Mouse (Mus musculus): ENCODE measurements around the gene Ush2a. TPM values are rescaled to one million over a fixed set of nuclear protein-coding genes. Genes with fewer than 3 reads are reported as not detected.

Ush2a gene
- polyA plus RNA-seq, 1 experiment from 2014 or later = 0.14 TPM

DNA sequence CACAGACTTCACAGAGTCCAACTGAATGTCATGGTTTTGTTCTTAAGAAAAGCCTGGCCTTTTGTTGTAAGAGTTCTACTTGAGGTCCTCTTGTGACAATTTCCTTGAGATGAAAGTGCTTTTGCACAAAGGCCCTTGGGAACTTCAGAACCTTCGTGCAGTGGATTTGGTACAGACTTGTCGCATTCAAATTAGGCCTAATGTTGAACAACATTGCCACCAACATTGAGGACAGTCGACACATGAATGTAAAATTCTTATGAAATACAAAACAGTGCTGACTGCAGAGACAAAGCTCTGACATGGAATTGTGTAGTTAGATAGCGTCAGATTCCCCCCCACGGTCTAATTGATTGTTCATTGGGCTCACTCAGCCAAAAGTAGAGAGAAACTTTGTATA, 243.1 kb downstream of the Ush2a start:
- Histone ChIP-seq H3K4me2 (replicated peaks) (no peak overlapping the region), H3K4me1 (no peaks in the 10 kb centered on the region), H3K27ac (no peak overlapping the region), H3K27me3 (replicated peaks) (no peaks in the 10 kb centered on the region), H3K9ac (no peak overlapping the region), H3K36me3 (no peaks in the 10 kb centered on the region), H3K9me3 (no peaks in the 10 kb centered on the region), H3K4me3 (no peak overlapping the region)
- 84% methylated on average over 5 of the region's 5 CpGs for WGBS
- ATAC-seq (ENCODE audit: low FRiP score, low read depth) = no peak

DNA sequence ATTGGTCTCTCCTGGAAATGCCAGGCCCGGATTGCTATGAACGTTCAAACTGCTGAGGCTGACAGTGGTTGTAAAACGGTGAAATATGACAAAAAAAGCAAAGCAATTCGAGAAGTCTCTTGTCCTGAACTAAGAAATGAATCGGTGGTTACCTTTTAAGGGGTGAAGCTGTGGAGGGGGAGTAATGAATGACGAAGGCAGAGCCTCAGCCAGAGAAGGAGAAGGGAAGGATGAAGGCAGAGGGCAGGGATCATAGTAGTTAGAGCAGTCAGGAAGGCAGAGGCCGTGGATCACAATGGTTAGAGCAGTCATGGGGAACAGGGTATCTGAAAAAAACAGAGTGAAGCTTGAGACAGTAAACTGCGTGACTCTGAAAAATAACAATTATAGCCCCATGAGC, 257.0 kb downstream of the Ush2a start:
- no peaks in the 10 kb centered on the region for H3K27me3 ChIP-seq (replicated peaks)
- H3K4me2 ChIP-seq (replicated peaks) = no peak overlapping the region
- no peak overlapping the region for H3K4me3 ChIP-seq
- H3K9ac ChIP-seq = no peak overlapping the region
- H3K27ac ChIP-seq = no peak overlapping the region
- 78% methylated on average over 8 of the region's 8 CpGs for WGBS
- H3K4me1 ChIP-seq = no peaks in the 10 kb centered on the region
- no peaks in the 10 kb centered on the region for H3K36me3 ChIP-seq
- ATAC-seq (ENCODE audit: low FRiP score, low read depth) = no peak
- H3K9me3 ChIP-seq = no peaks in the 10 kb centered on the region

DNA sequence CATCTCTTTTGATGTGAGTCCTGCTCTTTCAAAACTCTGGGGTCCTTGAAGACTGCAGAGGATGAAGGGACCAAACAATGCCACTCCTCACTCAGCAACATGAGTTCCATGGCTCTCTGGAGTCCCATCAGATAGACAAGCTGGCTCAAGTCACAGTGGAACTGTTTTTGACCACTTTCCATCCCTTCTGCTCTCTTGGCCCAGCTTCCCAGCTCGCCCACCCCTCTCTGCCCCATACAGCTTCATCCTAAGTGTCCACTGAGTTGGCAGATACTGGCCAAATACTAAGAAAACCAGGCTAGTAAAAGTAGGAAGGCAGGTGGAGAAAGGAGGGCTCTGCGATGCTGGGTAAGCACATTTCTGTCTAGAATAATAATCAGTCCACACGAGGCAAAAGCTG, 265.6 kb downstream of the Ush2a start:
- no peak overlapping the region for H3K4me2 ChIP-seq (replicated peaks)
- ATAC-seq (ENCODE audit: low FRiP score, low read depth) = no peak
- no peaks in the 10 kb centered on the region for H3K4me1 ChIP-seq
- H3K9ac ChIP-seq = no peak overlapping the region
- H3K9me3 ChIP-seq = no peaks in the 10 kb centered on the region
- H3K4me3 ChIP-seq = no peak overlapping the region
- H3K27me3 ChIP-seq (replicated peaks) = no peaks in the 10 kb centered on the region
- no peak overlapping the region for H3K27ac ChIP-seq
- 73% methylated on average over 3 of the region's 3 CpGs for WGBS
- no peaks in the 10 kb centered on the region for H3K36me3 ChIP-seq

DNA sequence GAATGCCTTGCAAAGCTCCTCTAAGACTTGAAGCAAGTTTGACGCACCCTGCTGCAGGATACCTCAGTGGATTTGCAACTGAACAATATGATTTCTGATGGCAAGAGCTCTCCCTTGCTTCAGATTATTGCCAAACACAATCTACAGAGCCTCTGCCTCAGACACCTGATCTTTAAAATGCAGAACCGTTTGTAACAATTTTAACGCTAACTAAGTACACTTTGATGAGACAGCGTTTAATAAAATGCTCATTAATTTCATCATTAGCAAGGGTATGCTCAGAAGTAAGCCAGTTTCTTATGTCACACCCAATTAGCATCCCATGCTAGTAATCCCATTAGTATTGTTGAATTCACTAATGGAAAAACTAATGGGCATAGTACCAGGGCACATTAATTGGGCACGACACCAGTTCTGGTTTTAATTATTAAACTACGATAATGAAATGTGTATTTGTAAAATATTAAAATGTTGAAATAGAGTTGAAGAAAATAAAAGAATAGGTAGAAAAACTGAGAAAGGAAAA, 267.8 kb downstream of the Ush2a start:
- no peaks in the 10 kb centered on the region for H3K36me3 ChIP-seq
- ATAC-seq (ENCODE audit: low FRiP score, low read depth) = no peak
- no peak overlapping the region for H3K4me3 ChIP-seq
- WGBS = 88% methylated on average over 6 of the region's 6 CpGs
- H3K4me2 ChIP-seq (replicated peaks) = no peak overlapping the region
- no peak overlapping the region for H3K27ac ChIP-seq
- H3K27me3 ChIP-seq (replicated peaks) = no peaks in the 10 kb centered on the region
- H3K4me1 ChIP-seq = no peaks in the 10 kb centered on the region
- no peaks in the 10 kb centered on the region for H3K9me3 ChIP-seq
- no peak overlapping the region for H3K9ac ChIP-seq

DNA sequence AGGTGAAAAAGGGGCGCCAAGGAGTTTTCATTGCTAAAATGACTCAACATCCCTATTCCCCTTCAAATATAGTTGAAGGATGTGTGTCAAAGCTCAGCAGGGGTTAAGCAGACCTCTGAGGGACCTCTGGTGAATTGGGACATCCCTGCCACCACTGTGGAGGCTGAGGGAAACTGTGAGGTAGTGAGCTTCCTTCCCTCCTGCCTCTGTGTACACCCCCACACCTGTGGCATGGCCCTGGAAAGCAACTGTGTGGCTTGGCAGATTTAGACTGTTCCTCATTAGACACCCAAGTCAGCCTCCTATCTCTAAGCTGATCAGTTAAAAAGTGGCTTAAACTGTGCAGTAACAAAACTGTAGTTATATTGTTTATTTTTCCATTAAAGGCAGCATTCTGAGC, 275.2 kb downstream of the Ush2a start:
- H3K4me1 ChIP-seq = no peaks in the 10 kb centered on the region

DNA sequence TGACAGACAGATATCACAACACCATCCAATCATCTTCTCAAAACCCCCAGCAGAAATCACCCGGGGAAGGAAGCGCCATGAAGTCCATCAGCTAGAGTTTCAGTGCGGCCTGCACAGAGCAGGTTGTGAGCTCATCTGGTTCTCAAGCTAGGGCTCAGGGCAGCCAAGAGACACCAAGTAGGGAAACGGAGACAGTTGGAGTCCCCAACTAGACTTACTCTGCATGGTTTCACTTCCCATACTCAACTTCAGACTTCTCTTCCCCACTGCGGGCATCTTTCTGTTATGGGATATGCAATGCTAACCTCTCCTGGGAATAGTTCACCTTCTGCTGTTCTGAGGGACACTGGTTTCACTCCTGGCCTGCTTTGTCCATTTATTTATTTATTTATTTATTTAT, 277.8 kb downstream of the Ush2a start:
- Histone ChIP-seq H3K9me3 (no peaks in the 10 kb centered on the region), H3K4me1 (no peaks in the 10 kb centered on the region), H3K4me2 (replicated peaks) (no peak overlapping the region), H3K9ac (no peak overlapping the region), H3K27me3 (replicated peaks) (no peaks in the 10 kb centered on the region), H3K4me3 (no peak overlapping the region), H3K27ac (no peak overlapping the region), H3K36me3 (no peaks in the 10 kb centered on the region)
- ATAC-seq (ENCODE audit: low FRiP score, low read depth) = no peak
- 96% methylated on average over 5 of the region's 5 CpGs for WGBS

More for the DNA sequence above, 275.2 kb downstream of the Ush2a start:
- Histone ChIP-seq H3K27me3 (replicated peaks) (no peaks in the 10 kb centered on the region), H3K36me3 (no peaks in the 10 kb centered on the region), H3K27ac (no peak overlapping the region), H3K9me3 (no peaks in the 10 kb centered on the region), H3K4me3 (no peak overlapping the region), H3K4me2 (replicated peaks) (no peak overlapping the region), H3K9ac (no peak overlapping the region)
- ATAC-seq (ENCODE audit: low FRiP score, low read depth) = no peak
- 83% methylated on average over 1 of the region's 1 CpGs for WGBS

DNA sequence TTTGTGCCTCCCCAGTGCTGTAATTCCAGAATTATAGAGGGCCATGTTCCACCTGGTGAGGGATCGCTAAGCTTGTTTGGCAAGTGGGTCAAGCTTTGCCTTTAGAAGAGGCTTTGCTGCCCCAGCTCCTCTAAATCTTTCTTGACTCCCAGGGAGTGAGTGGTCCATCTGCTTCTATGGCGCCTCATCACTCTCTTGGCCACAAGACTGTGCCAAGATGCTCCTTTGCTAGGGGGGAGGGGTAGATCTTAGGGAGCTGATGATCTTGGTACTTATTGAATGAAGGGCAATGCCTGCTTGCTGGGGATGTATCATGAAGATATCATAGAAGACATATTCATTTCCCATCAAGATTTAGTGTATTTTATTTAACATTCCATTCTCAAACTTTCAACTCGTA, 279.7 kb downstream of the Ush2a start:
- Histone ChIP-seq H3K4me2 (replicated peaks) (no peak overlapping the region), H3K4me3 (no peak overlapping the region), H3K4me1 (no peaks in the 10 kb centered on the region), H3K36me3 (no peaks in the 10 kb centered on the region), H3K27me3 (replicated peaks) (no peaks in the 10 kb centered on the region), H3K9me3 (no peaks in the 10 kb centered on the region), H3K9ac (no peak overlapping the region), H3K27ac (no peak overlapping the region)
- no peak for ATAC-seq (ENCODE audit: low FRiP score, low read depth)
- 95% methylated on average over 3 of the region's 3 CpGs for WGBS

DNA sequence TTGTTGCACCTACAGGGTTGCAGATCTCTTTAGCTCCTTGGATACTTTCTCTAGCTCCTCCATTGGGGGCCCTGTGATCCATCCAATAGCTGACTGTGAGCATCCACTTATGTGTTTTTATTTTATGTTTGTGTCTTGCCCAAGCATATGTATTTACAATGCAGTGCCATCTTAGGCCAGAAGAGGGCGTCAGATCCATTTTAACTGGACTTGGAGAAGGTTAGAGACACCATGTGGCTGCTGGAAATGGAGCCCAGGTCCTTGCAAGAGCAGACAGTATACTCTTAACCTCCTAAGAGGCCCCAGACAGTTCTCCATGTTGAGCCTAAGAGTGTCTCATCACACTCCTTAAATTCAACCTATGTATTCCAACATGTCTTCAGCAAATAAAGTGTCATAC, 281.5 kb downstream of the Ush2a start:
- no peak overlapping the region for H3K4me3 ChIP-seq
- no peaks in the 10 kb centered on the region for H3K36me3 ChIP-seq
- no peak overlapping the region for H3K9ac ChIP-seq
- H3K4me1 ChIP-seq = no peaks in the 10 kb centered on the region
- no peak overlapping the region for H3K27ac ChIP-seq
- H3K27me3 ChIP-seq (replicated peaks) = no peaks in the 10 kb centered on the region
- WGBS = 27% methylated on average over 1 of the region's 1 CpGs
- no peak overlapping the region for H3K4me2 ChIP-seq (replicated peaks)
- H3K9me3 ChIP-seq = no peaks in the 10 kb centered on the region
- ATAC-seq (ENCODE audit: low FRiP score, low read depth) = no peak

DNA sequence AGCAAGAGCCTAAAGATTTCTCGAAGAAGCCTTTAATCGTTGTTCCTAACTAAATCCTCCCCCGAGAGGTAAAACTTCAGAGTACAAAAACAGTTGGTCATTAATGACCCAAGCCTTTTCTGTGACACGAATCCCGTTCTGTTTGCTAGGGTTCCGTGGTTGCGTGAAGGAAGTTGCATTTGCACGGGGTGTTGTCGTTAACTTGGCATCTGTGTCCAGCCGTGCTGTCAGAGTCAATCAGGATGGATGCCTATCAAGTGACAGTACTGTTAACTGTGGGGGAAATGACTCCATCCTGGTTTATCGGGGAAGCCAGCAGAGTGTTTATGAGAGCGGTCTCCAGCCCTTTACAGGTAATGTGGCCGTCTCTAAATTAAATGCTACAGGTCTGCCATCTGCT, 287.9 kb downstream of the Ush2a start:
- no peak overlapping the region for H3K4me2 ChIP-seq (replicated peaks)
- H3K9me3 ChIP-seq = no peaks in the 10 kb centered on the region
- no peak overlapping the region for H3K27ac ChIP-seq
- no peaks in the 10 kb centered on the region for H3K36me3 ChIP-seq
- no peak overlapping the region for H3K4me3 ChIP-seq
- H3K27me3 ChIP-seq (replicated peaks) = no peaks in the 10 kb centered on the region
- no peaks in the 10 kb centered on the region for H3K4me1 ChIP-seq
- no peak for ATAC-seq (ENCODE audit: low FRiP score, low read depth)
- H3K9ac ChIP-seq = no peak overlapping the region
- WGBS = 80% methylated on average over 13 of the region's 13 CpGs

DNA sequence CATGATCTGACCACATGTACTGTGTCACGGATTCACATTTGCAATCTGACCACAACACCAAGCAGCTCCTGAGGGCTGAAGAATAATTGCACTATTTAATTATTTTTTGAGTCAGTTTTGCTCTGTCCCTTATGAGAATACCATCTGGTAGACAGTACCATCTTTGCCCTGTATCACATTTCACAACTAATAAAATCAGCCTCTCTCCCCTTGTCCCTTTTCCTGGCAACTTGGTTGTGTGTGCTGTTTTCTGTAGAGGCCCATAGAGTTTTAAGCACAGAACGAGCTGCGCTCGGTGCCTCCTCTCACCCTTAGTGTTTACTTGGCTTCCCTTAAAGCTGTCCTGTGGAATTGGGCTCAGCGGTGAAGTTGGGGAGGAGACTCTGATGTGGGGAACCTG, 290.0 kb downstream of the Ush2a start:
- Histone ChIP-seq H3K27ac (no peak overlapping the region), H3K4me3 (no peak overlapping the region), H3K27me3 (replicated peaks) (no peaks in the 10 kb centered on the region), H3K4me1 (no peaks in the 10 kb centered on the region), H3K36me3 (no peaks in the 10 kb centered on the region), H3K9ac (no peak overlapping the region), H3K9me3 (no peaks in the 10 kb centered on the region), H3K4me2 (replicated peaks) (no peak overlapping the region)
- 76% methylated on average over 5 of the region's 5 CpGs for WGBS
- ATAC-seq (ENCODE audit: low FRiP score, low read depth) = no peak

DNA sequence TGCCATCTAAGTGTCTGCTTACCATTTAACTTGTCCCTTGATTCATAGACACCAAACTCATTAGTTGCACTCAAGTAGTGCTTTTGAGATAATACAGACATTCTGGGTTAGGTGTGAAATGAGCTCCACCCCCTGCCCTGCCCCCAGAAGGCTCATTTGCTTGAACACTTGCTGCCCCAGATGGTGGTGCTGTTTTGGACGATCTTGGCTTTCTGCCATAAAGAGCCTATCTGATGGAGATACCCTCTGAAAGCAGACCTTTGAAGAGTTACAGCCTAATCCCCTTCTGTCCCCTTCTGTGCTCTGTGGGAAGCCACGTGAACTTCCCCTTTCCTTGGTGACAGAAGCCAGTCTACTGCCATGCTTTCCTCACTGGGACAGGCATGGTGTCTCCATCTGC, 297.1 kb downstream of the Ush2a start:
- no peaks in the 10 kb centered on the region for H3K9me3 ChIP-seq
- no peaks in the 10 kb centered on the region for H3K27me3 ChIP-seq (replicated peaks)
- no peaks in the 10 kb centered on the region for H3K4me1 ChIP-seq
- ATAC-seq (ENCODE audit: low FRiP score, low read depth) = no peak
- no peak overlapping the region for H3K27ac ChIP-seq
- 26% methylated on average over 2 of the region's 2 CpGs for WGBS
- H3K4me2 ChIP-seq (replicated peaks) = no peak overlapping the region
- H3K36me3 ChIP-seq = no peaks in the 10 kb centered on the region
- H3K9ac ChIP-seq = no peak overlapping the region
- H3K4me3 ChIP-seq = no peak overlapping the region

DNA sequence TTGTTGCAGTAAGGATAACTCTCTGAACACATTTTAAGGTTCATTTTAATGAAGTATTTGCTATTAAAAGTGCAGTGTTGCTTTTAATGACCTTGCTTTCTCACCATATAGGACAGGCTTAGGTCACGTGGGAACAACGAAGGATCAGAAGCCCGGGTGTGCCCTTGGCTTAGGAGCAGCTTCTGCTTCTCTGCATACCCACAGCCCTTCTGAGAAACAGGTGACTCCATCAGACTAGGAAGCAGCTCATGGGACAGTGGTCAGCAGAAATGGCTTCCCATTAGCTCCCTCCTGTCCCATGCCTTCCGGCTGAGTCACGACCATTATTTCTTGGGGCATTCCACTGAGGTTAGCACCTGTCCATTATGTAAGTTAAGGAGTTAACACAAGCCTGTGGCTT, 304.4 kb downstream of the Ush2a start:
- H3K4me1 ChIP-seq = no peaks in the 10 kb centered on the region
- WGBS = 87% methylated on average over 5 of the region's 5 CpGs
- H3K4me3 ChIP-seq = no peak overlapping the region
- no peak for ATAC-seq (ENCODE audit: low FRiP score, low read depth)
- H3K9me3 ChIP-seq = no peaks in the 10 kb centered on the region
- H3K36me3 ChIP-seq = no peaks in the 10 kb centered on the region
- H3K27ac ChIP-seq = no peak overlapping the region
- no peak overlapping the region for H3K9ac ChIP-seq
- H3K27me3 ChIP-seq (replicated peaks) = no peaks in the 10 kb centered on the region
- H3K4me2 ChIP-seq (replicated peaks) = no peak overlapping the region

DNA sequence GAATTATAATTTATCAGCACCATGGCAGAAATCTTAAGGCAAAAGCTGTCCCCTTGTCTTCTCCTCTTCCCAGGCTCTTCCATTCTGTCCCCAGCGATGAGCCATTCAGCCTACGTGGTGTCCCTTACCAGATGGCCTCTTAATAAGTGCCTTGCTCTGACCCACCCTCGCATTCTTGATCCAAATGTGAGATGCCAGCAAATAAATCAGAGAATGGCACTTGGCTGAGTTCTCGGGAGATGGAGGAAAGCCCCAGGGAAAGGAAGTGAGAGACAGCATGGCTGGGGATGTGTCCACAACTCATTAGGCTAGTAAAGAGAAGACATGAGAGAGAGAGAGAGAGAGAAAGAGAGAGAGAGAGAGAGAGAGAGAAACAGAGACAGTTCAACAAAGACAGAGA, 305.7 kb downstream of the Ush2a start:
- Histone ChIP-seq H3K9ac (no peak overlapping the region), H3K4me2 (replicated peaks) (no peak overlapping the region), H3K36me3 (no peaks in the 10 kb centered on the region), H3K9me3 (no peaks in the 10 kb centered on the region), H3K4me3 (no peak overlapping the region), H3K27ac (no peak overlapping the region), H3K27me3 (replicated peaks) (no peaks in the 10 kb centered on the region), H3K4me1 (no peaks in the 10 kb centered on the region)
- WGBS = 54% methylated on average over 4 of the region's 4 CpGs
- ATAC-seq (ENCODE audit: low FRiP score, low read depth) = no peak
